Mouse (Mus musculus) CH12.LX (cell line): Measurements from ENCODE around the gene E030018B13Rik. TPM values are rescaled to one million over a fixed set of nuclear protein-coding genes. Genes with fewer than 3 reads are reported as not detected.

Experiments used
- DNase-seq: peaks from one replicate; pipeline ENCODE4 v3.0.0-alpha.2; 2013; ENCODE audit errors: extremely low read depth
- H3K27ac ChIP-seq: 2 replicates; pipeline ENCODE4 v1.5.1; 2012; ENCODE audit warnings: low read depth, mild to moderate bottlenecking, control low read depth, moderate library complexity; ENCODE audit not compliant: insufficient read depth
- H3K27me3 ChIP-seq: replicated peaks from 2 replicates; pipeline ENCODE3; 2012; ENCODE audit warnings: inconsistent platforms
- H3K36me3 ChIP-seq, 2 experiments: replicated peaks in 1 of 2; 2 replicates each; pipeline versions ENCODE3 to v1.6.1; 2012; ENCODE audit warnings: inconsistent platforms in 1 of 2, low read length in 1 of 2, mild to moderate bottlenecking in 1 of 2, mixed read lengths in 1 of 2, moderate library complexity in 1 of 2; ENCODE audit not compliant: control insufficient read depth in 1 of 2, insufficient read depth in 1 of 2
- H3K4me1 ChIP-seq, 2 experiments: 2 replicates each; pipeline ENCODE4 v1.6.1; 2012; ENCODE audit warnings: inconsistent platforms in 1 of 2, moderate library complexity in 1 of 2; ENCODE audit not compliant: insufficient read depth in 2 of 2, control insufficient read depth in 1 of 2
- H3K4me2 ChIP-seq: 2 replicates; pipeline ENCODE4 v1.6.1; 2012; ENCODE audit warnings: low read depth, mild to moderate bottlenecking, control low read depth; ENCODE audit not compliant: poor library complexity, insufficient read depth, severe bottlenecking
- H3K4me3 ChIP-seq, 3 experiments: fragments of 150-350 bp in 1 of 3; sonication (generic) in 1 of 3; replicated peaks in 1 of 3; 2 replicates each; pipeline versions ENCODE3 to v1.5.1; 2011 to 2012; ENCODE audit warnings: low read depth in 2 of 3, low read length in 2 of 3, mild to moderate bottlenecking in 2 of 3, moderate library complexity in 2 of 3, control low read depth in 1 of 3, improper control_type of control experiment in 1 of 3, inconsistent platforms in 1 of 3, mixed read lengths in 1 of 3; ENCODE audit not compliant: poor library complexity in 1 of 3
- H3K79me2 ChIP-seq: replicated peaks from 2 replicates; pipeline ENCODE4 v1.6.1; 2012; ENCODE audit warnings: mild to moderate bottlenecking, moderate library complexity; ENCODE audit not compliant: control insufficient read depth, poor library complexity, insufficient read depth, severe bottlenecking; ENCODE audit errors: extremely low read depth
- H3K9ac ChIP-seq: 2 replicates; pipeline ENCODE4 v1.6.1; 2012; ENCODE audit warnings: low read depth, mild to moderate bottlenecking, control low read depth, moderate library complexity; ENCODE audit not compliant: insufficient read depth
- H3K9me3 ChIP-seq: replicated peaks from 2 replicates; pipeline ENCODE3; 2012; ENCODE audit warnings: low read length, inconsistent platforms, mixed read lengths
- BHLHE40 ChIP-seq: IDR thresholded peaks from 2 replicates; pipeline ENCODE4 v1.6.1; 2011; ENCODE audit warnings: mild to moderate bottlenecking, low read depth, low read length, improper control_type of control experiment
- CHD2 ChIP-seq: IDR thresholded peaks from 2 replicates; pipeline ENCODE4 v1.6.1; 2011; ENCODE audit warnings: low read length, improper control_type of control experiment
- E2F4 ChIP-seq: IDR thresholded peaks from 2 replicates; pipeline ENCODE4 v1.6.1; 2011; ENCODE audit warnings: low read depth, low read length, improper control_type of control experiment; ENCODE audit not compliant: insufficient replicate concordance
- EP300 ChIP-seq: IDR thresholded peaks from 2 replicates; pipeline ENCODE4 v1.6.1; 2011; ENCODE audit warnings: low read length, improper control_type of control experiment
- ETS1 ChIP-seq: conservative IDR thresholded peaks from 2 replicates; pipeline ENCODE4 v1.6.1; 2012; ENCODE audit warnings: low read depth, mild to moderate bottlenecking, inconsistent platforms, low read length, improper control_type of control experiment, moderate library complexity
- GABPA ChIP-seq: IDR thresholded peaks from 2 replicates; pipeline ENCODE4 v1.6.1; 2012; ENCODE audit warnings: low read depth, low read length, improper control_type of control experiment, inconsistent platforms; ENCODE audit not compliant: insufficient replicate concordance
- HCFC1 ChIP-seq: IDR thresholded peaks from 2 replicates; pipeline ENCODE4 v1.6.1; 2012; ENCODE audit warnings: low read depth, mild to moderate bottlenecking, inconsistent platforms, low read length, improper control_type of control experiment
- JUND ChIP-seq: conservative IDR thresholded peaks from 2 replicates; pipeline ENCODE4 v1.6.1; 2011; ENCODE audit warnings: low read depth, low read length, improper control_type of control experiment
- KAT2A ChIP-seq: IDR thresholded peaks from 2 replicates; pipeline ENCODE4 v1.6.1; 2012; ENCODE audit warnings: low read length, improper control_type of control experiment, inconsistent platforms; ENCODE audit not compliant: insufficient replicate concordance
- MAFK ChIP-seq: IDR thresholded peaks from 2 replicates; pipeline ENCODE4 v1.6.1; 2011; ENCODE audit warnings: low read length, improper control_type of control experiment; ENCODE audit not compliant: insufficient replicate concordance
- MAX ChIP-seq: IDR thresholded peaks from 2 replicates; pipeline ENCODE4 v1.6.1; 2011; ENCODE audit warnings: low read length, improper control_type of control experiment
- MAZ ChIP-seq: IDR thresholded peaks from 2 replicates; pipeline ENCODE4 v1.6.1; 2012; ENCODE audit warnings: low read depth, mild to moderate bottlenecking, inconsistent platforms, low read length, improper control_type of control experiment, moderate library complexity
- MEF2A ChIP-seq: IDR thresholded peaks from 2 replicates; pipeline ENCODE4 v1.6.1; 2014; ENCODE audit warnings: low read depth, mild to moderate bottlenecking, inconsistent platforms, low read length, improper control_type of control experiment, borderline replicate concordance
- POLR2A ChIP-seq: IDR thresholded peaks from 2 replicates; pipeline ENCODE4 v1.6.1; 2011; ENCODE audit warnings: low read depth, mild to moderate bottlenecking, improper control_type of control experiment, low read length
- POLR2AphosphoS2 ChIP-seq: IDR thresholded peaks from 2 replicates; pipeline ENCODE4 v1.6.1; 2011; ENCODE audit warnings: low read depth, low read length, improper control_type of control experiment
- RAD21 ChIP-seq: IDR thresholded peaks from 2 replicates; pipeline ENCODE4 v1.6.1; 2011; ENCODE audit warnings: low read depth, mild to moderate bottlenecking, low read length, improper control_type of control experiment, moderate library complexity
- RCOR1 ChIP-seq: conservative IDR thresholded peaks from 2 replicates; pipeline ENCODE4 v1.6.1; 2012; ENCODE audit warnings: low read depth, mild to moderate bottlenecking, inconsistent platforms, low read length, improper control_type of control experiment
- SIN3A ChIP-seq: IDR thresholded peaks from 2 replicates; pipeline ENCODE4 v1.6.1; 2012; ENCODE audit warnings: low read length, improper control_type of control experiment, inconsistent platforms
- TCF12 ChIP-seq: IDR thresholded peaks from 2 replicates; pipeline ENCODE4 v1.6.1; 2014; ENCODE audit warnings: low read depth, mild to moderate bottlenecking, inconsistent platforms, low read length, improper control_type of control experiment
- UBTF ChIP-seq: IDR thresholded peaks from 2 replicates; pipeline ENCODE4 v1.6.1; 2012; ENCODE audit warnings: low read depth, mild to moderate bottlenecking, inconsistent platforms, low read length, improper control_type of control experiment, moderate library complexity
- USF1 ChIP-seq: IDR thresholded peaks from 2 replicates; pipeline ENCODE4 v1.6.1; 2014; ENCODE audit warnings: low read depth, mild to moderate bottlenecking, inconsistent platforms, low read length, improper control_type of control experiment
- USF2 ChIP-seq: conservative IDR thresholded peaks from 2 replicates; pipeline ENCODE4 v1.6.1; 2011; ENCODE audit warnings: low read depth, low read length, improper control_type of control experiment
- ZC3H11A ChIP-seq: IDR thresholded peaks from 2 replicates; pipeline ENCODE4 v1.6.1; 2012; ENCODE audit warnings: low read depth, mild to moderate bottlenecking, inconsistent platforms, low read length, improper control_type of control experiment
- ZMIZ1 ChIP-seq: IDR thresholded peaks from 2 replicates; pipeline ENCODE4 v1.6.1; 2012; ENCODE audit warnings: low read depth, mild to moderate bottlenecking, inconsistent platforms, low read length, improper control_type of control experiment
- ZNF384 ChIP-seq: IDR thresholded peaks from 2 replicates; pipeline ENCODE4 v1.6.1; 2012; ENCODE audit warnings: low read depth, low read length, improper control_type of control experiment, inconsistent platforms
- dilution Hi-C: fragments of 300-500 bp; cut with MboI; formaldehyde crosslinking; loops from 2 replicates; pipeline ENCODE4 v1.14.3; 2020; ENCODE audit warnings: low sequenced_read_pairs; ENCODE audit not compliant: extremely low pct_unique_long_range_greater_than_20kb, extremely low pct_ligation_motif_present
- in situ Hi-C: fragments of 300-500 bp; cut with MboI; formaldehyde crosslinking; loops from 3 replicates; pipeline ENCODE4 v1.14.3; 2019; ENCODE audit warnings: low sequenced_read_pairs, low pct_ligation_motif_present, low pct_unique_long_range_greater_than_20kb, mixed read lengths
- polyA plus RNA-seq: library from polyadenylated mRNA; unstranded; fragments of >175 nt; gene quantifications from 2 replicates; pipeline ENCODE4 v1.2.1, GENCODE M21; 2012; ENCODE audit warnings: low read depth; ENCODE audit not compliant: insufficient read length
- total RNA-seq, 2 experiments: library from RNA; depleted of rRNA; stranded (reverse); fragments of 300-350 nt in 1 of 2; fragments of >200 nt in 1 of 2; gene quantifications; 2 replicates each; pipeline ENCODE4 v1.2.3; 2012 to 2014

E030018B13Rik gene
- total and polyA plus RNA-seq, 3 experiments, result not detected

GRCm38 (mm10) chr7:63875686-63876085 lies 41.0 kb upstream of the E030018B13Rik start:
- Histone ChIP-seq H3K4me2 (no peak overlapping the region), H3K4me1 (no peaks in the 10 kb centered on the region), H3K36me3 (no peaks in the 10 kb centered on the region), H3K79me2 (no peaks in the 10 kb centered on the region), H3K27me3 (peaks cover 2% of the 10 kb centered on the region), H3K27ac (no peak overlapping the region), H3K9me3 (no peaks in the 10 kb centered on the region), H3K9ac (no peak overlapping the region), H3K4me3 (no peak overlapping the region)
- TF ChIP-seq POLR2AphosphoS2, result no peak
- no peak for TF ChIP-seq E2F4
- no peak for TF ChIP-seq TCF12
- TF ChIP-seq KAT2A, result no peak
- no peak for TF ChIP-seq JUND
- TF ChIP-seq HCFC1, result no peak
- TF ChIP-seq USF1, result no peak
- no peak for TF ChIP-seq ZNF384
- no peak for TF ChIP-seq UBTF
- TF ChIP-seq ZC3H11A, result no peak
- TF ChIP-seq MEF2A, result no peak
- TF ChIP-seq BHLHE40, result no peak
- TF ChIP-seq GABPA, result no peak
- TF ChIP-seq SIN3A, result no peak
- TF ChIP-seq ZMIZ1, result no peak
- TF ChIP-seq USF2, result no peak
- TF ChIP-seq CHD2, result no peak
- TF ChIP-seq MAX, result no peak
- in situ Hi-C loops, result no loop called here
- no peak for DNase-seq
- dilution Hi-C loops, result no loop called here

DNA sequence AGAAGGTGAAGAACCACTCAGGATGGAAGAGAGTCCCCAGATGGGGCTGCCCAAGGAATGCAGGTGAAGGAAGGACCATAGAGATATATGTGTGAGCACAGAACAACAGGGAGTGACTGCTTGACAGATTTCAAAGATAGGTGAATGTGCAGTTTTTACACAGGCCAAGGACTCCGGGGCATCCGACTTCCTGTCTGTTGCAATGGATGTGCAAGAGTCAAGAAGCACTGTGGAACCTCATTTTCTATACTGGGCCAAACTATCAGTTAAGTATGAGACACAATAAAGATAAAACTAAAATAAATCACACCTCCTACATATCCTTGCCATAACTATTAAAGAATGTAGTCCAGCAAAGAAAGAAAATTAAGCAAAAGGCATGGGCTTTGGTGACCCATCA lies 40.0 kb upstream of the E030018B13Rik start:
- no peak overlapping the region for H3K4me2 ChIP-seq
- no peak overlapping the region for H3K4me3 ChIP-seq
- no peaks in the 10 kb centered on the region for H3K4me1 ChIP-seq
- TF ChIP-seq HCFC1, result no peak
- TF ChIP-seq CHD2, result no peak
- no peak for TF ChIP-seq RAD21
- no peak for TF ChIP-seq USF1
- no peak for TF ChIP-seq EP300
- TF ChIP-seq GABPA, result no peak
- TF ChIP-seq MAFK, result no peak
- no peak for TF ChIP-seq TCF12
- TF ChIP-seq ETS1, result no peak
- TF ChIP-seq MAZ, result no peak
- TF ChIP-seq POLR2A, result no peak
- TF ChIP-seq RCOR1, result no peak
- TF ChIP-seq JUND, result no peak
- no peak for TF ChIP-seq POLR2AphosphoS2
- no peak for TF ChIP-seq KAT2A
- no peak for TF ChIP-seq MAX
- no peak for TF ChIP-seq ZC3H11A
- TF ChIP-seq ZNF384, result no peak
- TF ChIP-seq E2F4, result no peak
- no peaks in the 10 kb centered on the region for H3K9me3 ChIP-seq
- H3K27ac ChIP-seq, result no peak overlapping the region
- H3K9ac ChIP-seq, result no peak overlapping the region
- dilution Hi-C loops, result no loop called here
- H3K79me2 ChIP-seq, result no peaks in the 10 kb centered on the region
- H3K36me3 ChIP-seq, result no peaks in the 10 kb centered on the region
- DNase-seq, result no peak
- H3K27me3 ChIP-seq, result peaks cover 2% of the 10 kb centered on the region
- in situ Hi-C loops, result no loop called here
